Mouse (Mus musculus) frontal cortex, adult 2 months (tissue): ENCODE results near the gene Ecm1. TPM values are rescaled to one million over a fixed set of nuclear protein-coding genes. Genes with fewer than 3 reads are reported as not detected.

Experiments
- DNase-seq, 2 experiments: peaks; one replicate each; pipeline ENCODE4 v3.0.0; 2022; ENCODE audit warnings: low spot score in 1 of 2; ENCODE audit errors: extremely low spot score in 1 of 2
- polyA plus RNA-seq: library from polyadenylated mRNA; depleted of rRNA; stranded (reverse); fragments of >200 nt; gene quantifications from 2 replicates; pipeline ENCODE4 v1.2.3, GENCODE M21; 2012

The Ecm1 gene
- polyA plus RNA-seq, 1 experiment = 19.9 TPM

DNA sequence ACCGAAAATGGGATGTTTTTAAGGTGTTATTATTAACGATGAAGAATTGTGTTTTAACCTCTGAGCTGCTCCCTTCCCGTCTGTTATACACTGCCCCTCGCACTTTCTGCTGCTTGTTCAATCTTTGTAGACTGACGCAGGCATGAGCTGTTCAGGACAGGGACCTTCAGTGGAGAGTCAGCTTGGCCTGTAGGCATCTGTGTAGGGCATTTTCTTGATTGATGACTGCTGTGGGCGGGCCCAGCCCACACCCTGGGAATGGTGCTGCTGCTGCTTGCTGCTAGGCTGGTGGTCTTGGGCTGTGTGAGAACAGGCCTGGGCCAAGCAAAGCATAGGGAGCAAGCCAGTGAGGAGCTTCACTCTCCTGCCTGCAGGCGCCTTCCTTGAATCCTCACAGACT is 8.9 kb downstream of the Ecm1 start:
- no peak for DNase-seq

DNA sequence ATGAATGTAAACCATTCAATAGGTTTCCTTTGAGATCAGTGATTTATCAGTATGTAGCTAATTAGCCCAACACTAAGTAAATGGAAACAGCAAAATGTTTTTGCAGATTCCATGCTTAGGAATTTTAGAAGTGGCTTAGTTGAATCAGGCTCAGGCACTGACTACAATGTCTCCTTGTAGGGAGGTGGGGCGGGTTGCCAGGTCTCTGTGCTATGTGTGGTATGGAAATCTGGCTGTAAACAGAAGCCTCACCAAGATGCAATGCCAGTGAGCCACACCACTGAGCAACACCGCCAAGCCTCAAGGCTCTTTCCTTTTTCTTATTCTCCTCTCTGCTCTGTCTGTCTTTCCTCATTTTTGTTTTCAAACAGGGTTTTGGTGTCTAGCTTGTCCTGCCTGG is 10.5 kb downstream of the Ecm1 start:
- DNase-seq = no peak

DNA sequence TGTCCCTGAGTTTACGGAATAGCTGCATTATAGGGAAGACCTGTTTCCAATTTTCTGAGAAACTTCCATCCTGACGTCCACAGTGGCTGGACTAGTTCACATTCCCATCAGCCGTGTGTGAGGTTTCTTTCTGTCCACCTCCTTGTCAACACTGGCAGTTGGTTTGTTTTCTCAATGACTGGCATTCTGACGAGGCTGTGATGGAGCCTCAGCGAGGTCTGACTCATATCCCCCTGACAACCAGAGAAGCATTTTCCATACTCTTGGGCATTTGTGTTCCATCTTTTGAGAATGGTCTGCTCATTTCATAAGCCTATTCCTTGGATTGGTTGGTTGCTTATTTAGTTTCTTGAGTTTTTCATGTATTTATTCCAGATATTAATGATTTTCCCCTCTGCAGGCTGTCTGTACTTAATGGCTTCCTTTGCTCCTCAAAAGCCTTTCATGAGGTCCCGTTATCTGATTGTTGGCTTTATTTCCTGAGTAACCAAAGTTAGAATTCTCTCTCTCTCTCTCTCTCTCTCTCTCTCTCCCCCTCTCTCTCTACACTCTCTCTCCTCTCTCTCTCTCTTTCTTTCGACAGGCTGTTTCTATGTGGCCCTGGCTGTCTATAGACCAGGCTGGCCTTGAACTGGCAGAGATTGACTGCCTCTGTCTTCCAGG is 12.5 kb downstream of the Ecm1 start:
- DNase-seq = no peak

DNA sequence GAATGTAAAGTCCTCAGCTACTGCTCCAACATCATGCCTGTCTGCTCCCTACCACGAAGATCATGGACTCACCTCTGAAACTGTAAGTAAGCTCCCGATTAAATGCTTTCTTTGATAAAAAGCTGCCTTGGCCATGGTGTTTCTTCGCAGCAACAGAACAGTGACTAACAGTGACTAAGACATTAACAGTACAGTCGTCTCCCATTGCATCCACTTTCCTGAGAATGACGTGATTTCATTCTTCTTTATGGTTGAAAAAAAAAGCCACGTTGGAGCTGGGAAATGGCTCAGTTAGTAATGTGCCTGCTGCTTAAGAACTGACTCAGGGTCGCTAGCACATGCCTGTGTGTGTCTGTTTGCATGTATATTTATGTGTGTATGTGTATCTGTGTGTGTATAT is 13.5 kb downstream of the Ecm1 start:
- no peak for DNase-seq

DNA sequence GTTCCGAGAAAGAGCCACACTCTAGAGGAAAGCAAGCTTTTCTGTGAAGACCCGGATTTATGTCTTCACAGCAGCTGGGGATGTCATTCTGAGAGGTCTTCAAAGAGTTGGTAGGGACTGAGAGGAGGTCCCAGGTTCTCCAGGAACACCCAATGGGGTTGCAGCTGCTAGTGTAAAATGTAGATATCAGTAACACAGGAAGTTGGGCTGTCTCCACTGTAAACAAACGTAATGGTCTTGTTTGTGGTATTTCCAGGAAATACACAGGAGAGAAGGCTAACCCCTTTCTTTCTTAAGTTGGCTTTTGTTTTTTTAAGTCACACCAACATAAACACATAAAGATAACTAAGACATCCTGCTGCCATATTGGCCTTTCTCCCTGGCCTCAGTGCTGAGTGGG is 17.0 kb downstream of the Ecm1 start:
- DNase-seq = no peak

DNA sequence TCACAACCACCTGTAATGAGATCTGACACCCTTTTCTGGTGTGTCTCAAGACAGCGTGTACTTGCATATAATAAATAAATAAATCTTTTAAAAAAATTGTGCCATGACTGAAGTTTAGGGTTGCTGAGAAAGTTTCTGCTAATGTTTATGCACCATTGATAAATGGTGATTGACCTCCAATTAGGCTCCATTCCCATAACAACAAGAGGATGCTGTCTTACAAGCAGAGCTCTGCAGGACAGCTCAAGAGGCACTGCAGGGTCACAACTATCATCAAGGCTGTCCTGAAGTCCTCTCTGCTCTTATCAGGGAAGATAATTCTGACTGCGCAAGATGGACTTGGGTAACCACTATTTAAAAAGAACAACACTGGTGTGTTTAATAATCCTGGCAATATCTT is 21.2 kb downstream of the Ecm1 start:
- DNase-seq = no peak

DNA sequence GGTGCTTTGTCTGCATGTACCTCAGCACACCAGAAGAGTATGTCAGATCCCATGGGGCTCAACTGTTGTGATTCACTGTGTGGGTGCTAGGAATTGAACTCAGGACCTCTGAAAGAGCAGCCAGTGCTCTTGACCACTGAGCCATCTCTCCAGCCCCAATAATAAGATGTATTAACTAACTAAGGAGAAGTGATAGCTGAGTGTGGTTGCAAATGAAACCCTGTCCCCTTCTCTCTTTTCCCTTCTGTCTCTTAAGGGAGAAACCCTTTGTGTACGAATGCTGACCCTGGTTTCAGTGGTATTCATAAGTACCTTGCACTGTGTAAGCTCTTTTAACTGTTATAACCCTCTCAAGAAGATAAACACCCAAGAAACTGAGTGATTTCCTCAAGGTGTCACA is 23.3 kb downstream of the Ecm1 start:
- DNase-seq = no peak

DNA sequence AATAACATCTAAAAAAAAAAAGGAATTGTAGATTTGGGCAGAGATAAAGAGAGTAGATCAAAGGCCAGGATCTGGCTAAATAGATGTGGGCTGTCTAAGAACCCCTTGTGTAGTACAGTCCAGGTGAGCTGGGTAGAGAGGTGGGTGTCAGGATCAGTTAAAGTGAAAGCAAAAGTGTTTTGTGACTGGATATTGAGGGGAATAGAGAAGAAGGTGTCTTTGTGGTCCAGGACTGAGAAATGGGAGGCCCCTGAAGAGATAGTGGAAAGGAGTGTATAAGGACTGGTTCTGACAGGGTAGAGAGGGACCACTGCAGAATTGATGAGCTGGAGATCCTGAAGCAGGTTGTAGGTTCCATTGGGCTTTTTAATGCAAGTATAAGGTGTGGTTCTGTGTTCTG is 29.4 kb downstream of the Ecm1 start:
- no peak for DNase-seq

DNA sequence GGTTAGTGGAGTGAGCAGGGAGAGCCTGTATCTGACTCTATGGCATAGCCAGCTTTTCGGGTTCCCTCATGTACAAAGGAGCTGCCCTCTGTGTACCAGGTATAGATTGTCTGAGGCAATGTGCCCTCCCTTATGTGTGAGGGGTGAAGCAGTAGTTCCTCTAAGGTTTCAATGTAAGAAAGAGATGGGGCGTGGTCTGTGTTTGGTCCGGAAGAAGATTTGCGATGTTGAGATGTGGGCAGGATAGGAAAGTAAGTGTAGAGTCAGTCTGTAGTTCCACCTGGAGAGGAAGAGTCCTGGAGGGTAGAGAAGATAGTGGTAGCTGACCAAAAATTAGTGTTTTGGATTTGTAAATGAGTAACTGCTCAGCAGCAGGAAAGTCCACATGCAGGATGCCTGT is 30.3 kb downstream of the Ecm1 start:
- DNase-seq = no peak

DNA sequence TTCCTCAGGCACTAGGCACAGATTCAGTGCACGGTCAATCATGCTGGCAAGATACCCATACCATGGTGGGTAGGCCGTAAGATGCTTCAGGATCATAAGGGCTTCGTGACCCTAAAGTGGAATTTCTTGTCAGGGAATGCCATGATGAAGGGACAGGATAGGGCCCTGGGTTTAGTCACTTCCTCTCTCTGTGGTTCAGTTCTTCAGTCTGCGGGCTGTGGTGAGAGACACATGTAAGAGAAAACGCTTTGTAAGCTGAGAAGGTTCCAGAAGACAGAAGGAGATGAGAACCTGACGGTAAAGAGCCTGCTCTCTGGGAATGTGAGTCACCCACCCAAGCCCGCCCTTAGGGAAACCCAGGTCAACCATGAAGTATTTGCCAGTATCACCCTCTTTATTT is 31.9 kb downstream of the Ecm1 start:
- no peak for DNase-seq

DNA sequence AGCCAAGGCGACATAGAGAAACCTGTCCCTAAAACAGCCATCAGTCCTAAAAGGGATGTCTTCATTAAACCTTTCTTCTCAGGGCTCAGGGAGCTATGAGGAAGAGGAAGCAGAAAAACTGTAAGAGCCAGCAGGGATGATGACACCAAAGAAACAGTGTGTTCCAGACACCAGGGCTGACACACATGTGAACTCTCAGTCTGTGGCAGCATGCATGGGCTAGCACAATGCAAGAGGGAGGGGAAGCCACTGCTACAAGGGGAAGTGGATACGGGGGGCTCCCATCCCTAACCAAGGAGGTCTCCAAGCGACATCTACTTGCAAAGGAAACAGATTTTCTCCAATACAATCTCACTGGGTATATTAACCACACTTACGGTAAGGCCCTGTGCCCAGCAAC is 33.1 kb downstream of the Ecm1 start:
- no peak for DNase-seq

DNA sequence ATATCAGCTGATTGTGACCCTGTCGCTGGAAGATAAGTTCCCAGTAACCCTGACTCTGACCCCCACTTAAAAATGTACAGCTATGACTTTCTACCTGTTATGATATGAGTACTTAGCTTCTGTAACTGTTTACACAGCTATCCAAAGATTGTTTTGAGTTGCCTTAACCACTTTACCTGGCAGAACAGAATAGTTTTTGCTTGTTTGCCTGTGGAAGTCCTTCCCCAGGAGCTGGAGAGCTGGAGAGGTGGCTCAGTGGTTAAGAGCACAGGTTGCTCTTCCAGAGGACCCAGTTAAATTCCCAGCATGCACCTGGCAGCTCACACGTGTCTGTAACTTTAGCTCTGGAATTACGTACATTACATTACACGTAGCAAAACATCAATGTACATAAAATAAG is 34.8 kb downstream of the Ecm1 start:
- DNase-seq = no peak

DNA sequence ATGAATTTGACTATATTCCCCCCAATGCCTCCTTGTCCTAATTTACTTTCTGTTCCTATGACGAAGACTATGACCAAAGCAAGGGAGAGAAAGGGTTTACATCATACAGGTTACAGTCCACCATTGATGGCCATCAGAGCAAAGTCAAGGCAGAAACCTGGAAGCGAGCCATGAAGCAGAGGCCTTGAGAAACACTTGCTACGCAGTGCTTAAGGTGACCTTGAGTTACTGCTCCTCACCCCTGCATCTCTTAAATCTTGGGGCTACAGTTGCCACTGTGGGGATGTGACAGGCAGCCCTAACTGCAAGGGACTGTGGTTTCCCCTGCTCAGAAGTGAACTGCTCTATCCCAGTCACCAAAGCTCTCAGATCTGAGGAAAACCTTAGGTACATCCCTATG is 36.1 kb downstream of the Ecm1 start:
- no peak for DNase-seq

DNA sequence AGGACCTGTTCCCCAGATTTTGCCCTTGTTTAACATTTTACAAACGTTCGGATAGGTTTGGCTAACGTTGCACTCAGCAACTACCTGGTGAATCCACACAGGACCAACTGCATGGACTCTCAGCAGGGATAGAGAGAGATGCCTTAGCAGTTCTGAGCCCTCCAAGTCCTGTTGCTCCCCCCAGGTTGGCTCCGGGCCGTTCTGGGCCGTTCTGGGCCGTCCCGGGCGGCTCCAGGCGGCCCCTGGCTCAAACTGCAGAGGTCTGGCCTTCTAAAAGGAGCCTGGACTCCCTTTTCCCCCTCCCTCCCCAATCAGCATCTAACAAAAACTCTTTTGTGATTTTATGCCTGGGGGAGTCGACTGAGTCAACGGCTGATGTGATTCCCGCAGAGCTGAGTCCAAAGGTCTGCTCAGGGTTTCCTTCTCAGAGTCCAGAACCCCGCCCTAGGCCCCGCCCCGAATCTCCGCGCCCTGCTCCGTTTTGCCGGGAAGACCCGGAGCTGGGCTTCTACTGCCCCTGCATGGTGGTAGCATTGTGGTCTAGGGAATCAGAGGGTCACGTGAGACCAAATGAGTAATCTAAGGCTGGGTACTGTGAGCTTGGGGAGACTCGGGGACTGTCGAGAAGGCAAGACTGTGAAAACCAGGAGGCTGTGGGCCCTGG is 37.4 kb downstream of the Ecm1 start:
- DNase-seq = peak in 1 of 2 experiments; percentile 45

DNA sequence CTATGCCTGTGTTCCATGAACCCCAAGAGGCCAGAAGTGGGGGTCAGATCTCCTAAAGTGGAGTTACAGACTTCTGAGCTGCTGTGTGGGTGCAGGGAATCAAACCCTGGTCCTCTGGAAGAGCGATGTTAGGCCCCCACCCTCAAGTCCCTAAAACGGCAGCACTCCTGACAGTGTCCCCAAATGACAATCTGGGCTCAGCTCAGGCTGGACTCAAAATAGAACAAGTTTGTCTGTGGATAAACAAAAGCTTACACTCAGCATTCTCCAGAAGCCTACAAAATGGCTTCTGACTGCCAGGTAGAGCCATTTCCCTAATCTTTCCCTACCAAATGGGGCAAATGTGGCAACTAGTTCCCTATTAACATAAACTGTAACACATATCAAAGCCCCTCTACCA is 38.3 kb downstream of the Ecm1 start:
- DNase-seq = no peak

DNA sequence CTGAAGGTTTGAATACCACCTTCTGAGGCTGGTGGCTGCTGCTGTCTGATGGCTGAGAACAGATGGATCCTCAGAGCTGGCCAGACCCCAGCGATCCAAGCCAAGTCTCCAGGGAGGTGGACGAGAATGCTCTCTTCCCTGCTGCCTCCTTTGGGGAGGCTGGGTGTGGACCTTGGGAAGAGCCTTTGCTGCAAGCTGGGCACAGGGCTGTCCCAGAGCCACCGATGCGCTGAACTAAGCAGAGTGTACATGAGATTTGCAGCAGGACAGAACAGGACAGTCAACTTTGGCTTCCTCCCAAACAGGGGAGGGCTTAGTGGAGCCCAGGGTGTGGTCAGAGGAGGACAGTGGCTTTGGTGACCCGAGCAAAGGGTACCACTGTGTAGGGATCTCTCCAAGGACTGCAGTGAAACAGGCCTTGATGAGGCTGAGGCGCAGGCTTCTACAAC is 39.1 kb downstream of the Ecm1 start:
- no peak for DNase-seq

DNA sequence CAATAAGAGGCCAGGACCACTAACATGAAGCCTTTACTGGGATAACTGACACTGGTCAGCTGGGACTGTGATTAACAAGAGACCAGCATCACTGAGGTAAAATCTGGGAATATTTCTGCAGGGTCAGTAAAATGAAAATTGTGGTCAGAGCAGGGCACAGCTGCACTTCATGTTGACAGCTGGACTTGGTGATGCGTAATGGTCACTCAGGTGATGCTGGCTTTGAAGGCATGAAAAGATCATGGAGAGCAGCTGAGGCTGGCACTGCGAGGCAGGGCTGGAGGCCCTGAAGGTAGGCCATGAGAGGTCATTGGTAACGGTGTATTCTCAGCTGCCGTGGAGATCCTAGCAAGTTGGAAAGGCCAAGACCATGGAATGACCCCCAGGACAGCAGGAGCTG is 41.1 kb downstream of the Ecm1 start:
- no peak for DNase-seq

DNA sequence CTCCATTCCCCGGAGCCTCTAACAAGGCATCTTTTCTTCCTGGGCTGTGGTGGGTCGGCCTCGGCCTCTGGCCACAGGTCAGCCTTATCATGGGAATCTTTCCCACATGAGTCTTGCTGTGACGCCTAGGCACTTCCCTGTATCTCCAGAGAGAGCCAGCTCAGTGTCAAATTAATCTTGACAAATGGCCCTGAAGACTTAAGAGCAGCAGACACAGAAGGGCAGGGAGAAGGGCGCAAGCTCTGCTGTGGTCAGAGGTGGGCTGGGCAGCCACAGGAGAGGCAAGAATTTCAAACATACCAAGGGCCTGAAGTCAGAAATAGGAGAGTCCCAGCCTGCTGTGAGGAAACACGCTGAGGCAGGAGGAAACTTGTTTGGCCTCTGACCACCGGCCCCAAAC is 43.0 kb downstream of the Ecm1 start:
- DNase-seq = no peak

DNA sequence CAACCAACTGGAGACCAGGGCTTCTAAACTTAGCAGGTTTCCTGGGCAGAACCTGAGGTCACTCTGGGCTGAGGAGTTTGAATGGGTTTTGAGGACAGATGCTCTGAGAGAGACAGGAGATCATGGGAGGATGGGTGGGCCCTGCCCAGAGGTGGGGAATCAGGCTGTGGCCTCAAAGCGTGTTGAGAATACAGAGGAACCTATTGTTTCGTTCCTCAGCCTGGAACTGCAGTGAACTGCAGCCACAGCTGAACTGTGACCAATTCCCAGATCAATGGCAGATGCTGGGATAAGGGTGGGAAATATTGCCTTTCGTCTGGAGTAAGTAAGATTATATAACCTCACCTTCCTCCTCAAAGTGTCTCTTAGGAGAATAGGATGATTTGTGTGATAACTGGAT is 43.6 kb downstream of the Ecm1 start:
- no peak for DNase-seq

DNA sequence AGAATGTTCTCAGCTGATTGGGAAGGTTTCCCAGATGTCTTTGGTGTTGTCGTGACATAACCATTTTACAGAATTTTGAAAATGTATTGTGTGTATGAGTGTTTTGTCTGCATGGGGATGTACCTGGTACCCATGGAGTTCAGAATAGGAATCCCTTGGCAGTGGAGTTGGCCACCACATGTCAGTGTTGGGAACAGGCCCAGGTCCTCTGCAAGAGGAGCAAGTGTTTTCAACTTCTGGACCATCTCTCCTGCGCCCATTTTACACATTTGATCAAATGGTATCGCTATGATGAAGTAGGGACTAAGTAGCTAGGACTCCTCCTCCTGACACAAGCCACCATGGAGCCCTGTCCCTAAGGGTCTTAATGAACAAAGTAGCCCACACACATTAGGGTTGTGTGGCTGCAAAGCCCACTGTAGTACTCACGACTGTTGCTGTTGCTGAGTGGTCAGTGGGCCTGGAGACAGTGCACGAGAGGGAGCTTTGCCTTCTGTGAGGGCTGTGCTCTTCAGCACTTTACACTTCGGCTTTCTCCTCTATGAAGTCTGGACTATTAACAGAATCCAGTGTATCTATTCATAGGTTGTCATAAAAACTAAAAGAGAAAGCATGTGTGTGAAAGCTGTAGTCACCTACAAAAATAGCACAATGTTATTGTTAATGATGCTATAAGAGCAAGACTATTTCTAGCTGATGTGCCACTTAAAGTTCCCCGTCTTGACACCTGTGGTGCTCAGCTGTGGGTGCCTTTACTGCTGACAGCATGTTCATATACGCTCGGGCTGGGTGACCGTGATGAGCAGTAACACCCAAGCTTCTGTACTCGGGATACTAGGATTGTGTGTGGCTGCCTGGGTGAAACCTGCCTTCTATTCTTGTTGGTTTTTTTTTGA is 44.3 kb downstream of the Ecm1 start:
- no peak for DNase-seq
